Mouse (Mus musculus): ENCODE results near the gene Sdhc. TPM values are rescaled to one million over a fixed set of nuclear protein-coding genes. Genes with fewer than 3 reads are reported as not detected.

Gene Sdhc
- 258 and 282 TPM in 2 replicates for polyA plus RNA-seq (2015; fragmentation: Nextera tagmentation; extraction: Ambion mirVana)

DNA sequence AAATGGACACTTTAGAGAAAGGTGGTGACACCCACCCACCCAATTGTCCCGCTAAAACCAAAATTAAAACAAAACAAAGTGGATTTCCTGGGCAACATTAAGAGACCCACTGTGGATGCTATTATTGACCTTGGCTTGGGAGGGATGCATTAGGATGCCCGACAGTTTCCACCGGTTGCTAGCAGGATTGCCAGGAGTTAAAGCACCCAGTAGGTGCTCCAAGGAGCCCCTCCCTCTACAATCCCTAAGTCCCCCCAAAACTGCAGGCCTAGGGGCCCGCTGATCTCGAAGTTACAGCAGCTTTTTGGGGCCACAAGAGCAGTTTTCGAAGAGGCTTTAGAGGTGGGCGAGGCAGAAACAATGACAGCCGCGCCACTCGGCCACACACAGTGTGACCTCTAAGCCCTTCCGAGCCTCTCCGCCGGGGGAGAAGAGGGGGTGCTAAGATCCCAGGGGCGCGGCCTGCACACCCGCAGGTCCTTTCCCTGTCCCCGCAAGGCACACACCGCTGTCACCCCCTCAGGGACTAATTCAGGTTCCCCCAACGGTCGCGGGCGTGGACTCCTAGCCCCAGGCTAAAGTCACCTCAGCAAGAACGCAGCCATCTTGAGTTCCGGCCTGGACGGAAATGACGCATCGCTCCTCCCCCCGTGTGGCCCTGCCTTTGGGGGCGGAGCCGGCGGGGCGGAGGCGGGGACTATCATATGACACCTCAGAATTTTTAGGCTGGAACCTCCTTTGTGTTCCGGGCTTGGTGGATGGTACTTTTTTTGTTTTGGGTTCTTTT, at the start of gene Sdhc, which contains the start of gene Mpz:
TSS of gene Sdhc (minus strand) at position 630 of the 787 bp plus-strand sequence.
TSS of gene Mpz (plus strand) at position 738 of the 787 bp plus-strand sequence.
- H3K4me3 ChIP-seq (replicated peaks): peak within 1 kb of the TSS; percentile 99
- under 1% methylated on average over 33 of the region's 34 CpGs for WGBS
- no peaks in the 10 kb centered on the region for H3K9me3 ChIP-seq
- peak within 1 kb of the TSS; percentile 84 for H3K4me2 ChIP-seq
- H3K27ac ChIP-seq: peak within 1 kb of the TSS; percentile 84
- H3K4me1 ChIP-seq: peaks cover 14% of the 10 kb centered on the region; the same call in 1 of the 2 replicates
- H3K27me3 ChIP-seq (replicated peaks): no peaks in the 10 kb centered on the region
- H3K36me3 ChIP-seq: no peaks in the 10 kb centered on the region
- H3K9ac ChIP-seq: peak within 1 kb of the TSS; percentile 98
- ATAC-seq (ENCODE audit: insufficient read depth, low FRiP score, low read depth): peak; percentile 96

DNA sequence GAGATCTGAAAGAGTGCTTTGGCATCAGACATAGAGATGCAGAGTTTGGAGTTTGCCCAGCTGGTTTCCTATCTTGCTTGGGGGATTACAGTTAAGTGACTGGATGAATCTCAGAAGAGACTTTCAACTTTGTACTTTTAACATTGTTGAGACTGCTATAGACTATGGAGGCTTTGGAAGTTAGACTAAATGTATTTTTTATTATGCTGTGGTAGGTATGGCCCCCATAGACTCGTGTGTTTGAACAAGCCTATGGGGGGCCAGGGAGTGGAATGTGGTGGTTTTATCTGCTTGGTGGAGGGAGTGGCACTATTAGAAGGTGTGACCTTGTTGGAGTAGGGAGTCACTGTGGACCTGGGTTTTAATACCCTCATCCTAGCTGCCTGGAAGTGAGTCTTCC, 49.1 kb upstream of the Sdhc start:
- WGBS: 41% methylated on average over 1 of the region's 1 CpGs

DNA sequence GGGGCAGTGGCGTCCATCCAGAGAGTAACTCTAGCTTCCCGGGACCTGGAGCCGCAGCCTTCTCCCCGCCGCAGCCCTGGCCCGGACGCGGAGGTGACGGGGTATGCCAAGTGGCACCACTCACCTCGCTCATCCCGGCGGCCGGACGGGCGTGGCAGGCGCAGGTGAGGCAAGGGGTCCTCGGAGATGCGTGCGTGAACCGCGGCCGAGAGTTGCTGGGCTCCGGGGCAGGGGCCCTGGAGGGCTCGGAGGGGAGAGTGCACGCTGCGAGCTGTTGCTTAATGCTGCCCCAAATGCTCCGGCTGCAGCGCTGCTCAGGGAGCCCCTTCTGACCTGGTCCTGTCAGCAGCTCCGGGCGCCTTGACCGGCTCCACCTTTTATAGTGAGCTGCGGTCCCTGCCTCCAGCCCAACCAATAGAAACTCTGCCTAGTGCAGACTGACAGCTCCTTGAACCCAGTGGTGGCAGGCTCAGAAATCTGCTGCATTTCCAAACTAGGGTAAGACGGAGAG, 45.5 kb upstream of the Sdhc start, which contains the start of gene Pcp4l1:
TSS of gene Pcp4l1 (minus strand) at position 382 of the 511 bp plus-strand sequence.
- ATAC-seq (ENCODE audit: insufficient read depth, low FRiP score, low read depth): peak; percentile 88
- Histone ChIP-seq H3K9me3 (no peaks in the 10 kb centered on the region), H3K27ac (no peak within 1 kb of the TSS), H3K36me3 (no peaks in the 10 kb centered on the region), H3K4me1 (peaks cover 25% of the 10 kb centered on the region), H3K9ac (peak within 1 kb of the TSS; percentile 23; the same call in 1 of the 2 replicates), H3K4me2 (peak within 1 kb of the TSS; percentile 91), H3K4me3 (replicated peaks) (peak within 1 kb of the TSS; percentile 51), H3K27me3 (replicated peaks) (peaks cover 21% of the 10 kb centered on the region)
- WGBS: under 1% methylated on average over 33 of the region's 33 CpGs

More for the DNA sequence above, 49.1 kb upstream of the Sdhc start:
- Histone ChIP-seq H3K36me3 (no peaks in the 10 kb centered on the region), H3K9me3 (no peaks in the 10 kb centered on the region), H3K27me3 (replicated peaks) (peaks cover 17% of the 10 kb centered on the region), H3K4me2 (no peak overlapping the region), H3K9ac (no peak overlapping the region), H3K27ac (no peak overlapping the region), H3K4me3 (replicated peaks) (no peak overlapping the region), H3K4me1 (peaks cover 11% of the 10 kb centered on the region)
- no peak for ATAC-seq (ENCODE audit: insufficient read depth, low FRiP score, low read depth)

DNA sequence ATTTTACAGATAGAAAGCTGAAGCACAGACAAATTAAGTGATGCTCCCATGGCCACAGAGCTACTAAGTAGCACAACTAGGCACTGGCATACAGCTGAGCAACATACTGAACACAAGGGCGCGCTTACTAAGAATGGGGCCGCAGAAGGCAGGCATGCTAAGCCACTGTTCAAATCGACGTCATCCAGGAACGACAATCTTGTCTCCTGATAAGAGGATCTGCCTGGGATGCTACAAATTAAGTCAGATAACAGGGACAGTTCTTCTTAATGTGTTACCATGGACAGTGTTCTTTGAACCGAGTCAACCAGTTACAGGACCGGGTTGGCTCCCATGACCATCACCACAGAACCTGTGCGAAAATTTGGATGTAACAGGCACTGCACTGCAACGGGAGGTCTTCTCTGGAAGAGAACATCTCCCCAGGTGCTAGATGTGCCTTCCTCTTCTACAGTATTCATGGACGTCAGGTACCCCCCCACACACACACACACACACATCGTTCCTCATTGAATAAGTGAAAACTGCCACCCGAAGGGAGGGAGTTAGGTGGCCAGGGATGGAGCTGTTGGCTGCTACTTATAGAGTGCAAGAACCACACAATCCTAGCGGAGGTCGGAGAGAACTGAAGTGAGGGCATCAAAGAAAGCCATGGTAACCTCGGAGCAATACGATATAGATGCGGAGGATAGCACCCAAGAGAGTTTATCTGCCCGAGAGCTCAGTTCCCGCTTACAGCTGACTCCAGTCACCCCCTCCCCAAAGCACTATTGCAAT, 44.8 kb upstream of the Sdhc start:
- Histone ChIP-seq H3K27ac (no peak overlapping the region), H3K4me1 (peaks cover 25% of the 10 kb centered on the region), H3K4me2 (peak overlapping the region; percentile 91), H3K9me3 (no peaks in the 10 kb centered on the region), H3K9ac (peak overlapping the region; percentile 23; the same call in 1 of the 2 replicates), H3K4me3 (replicated peaks) (peak overlapping the region; percentile 51), H3K27me3 (replicated peaks) (peaks cover 21% of the 10 kb centered on the region), H3K36me3 (no peaks in the 10 kb centered on the region)
- no peak for ATAC-seq (ENCODE audit: insufficient read depth, low FRiP score, low read depth)
- 16% methylated on average over 20 of the region's 20 CpGs for WGBS

DNA sequence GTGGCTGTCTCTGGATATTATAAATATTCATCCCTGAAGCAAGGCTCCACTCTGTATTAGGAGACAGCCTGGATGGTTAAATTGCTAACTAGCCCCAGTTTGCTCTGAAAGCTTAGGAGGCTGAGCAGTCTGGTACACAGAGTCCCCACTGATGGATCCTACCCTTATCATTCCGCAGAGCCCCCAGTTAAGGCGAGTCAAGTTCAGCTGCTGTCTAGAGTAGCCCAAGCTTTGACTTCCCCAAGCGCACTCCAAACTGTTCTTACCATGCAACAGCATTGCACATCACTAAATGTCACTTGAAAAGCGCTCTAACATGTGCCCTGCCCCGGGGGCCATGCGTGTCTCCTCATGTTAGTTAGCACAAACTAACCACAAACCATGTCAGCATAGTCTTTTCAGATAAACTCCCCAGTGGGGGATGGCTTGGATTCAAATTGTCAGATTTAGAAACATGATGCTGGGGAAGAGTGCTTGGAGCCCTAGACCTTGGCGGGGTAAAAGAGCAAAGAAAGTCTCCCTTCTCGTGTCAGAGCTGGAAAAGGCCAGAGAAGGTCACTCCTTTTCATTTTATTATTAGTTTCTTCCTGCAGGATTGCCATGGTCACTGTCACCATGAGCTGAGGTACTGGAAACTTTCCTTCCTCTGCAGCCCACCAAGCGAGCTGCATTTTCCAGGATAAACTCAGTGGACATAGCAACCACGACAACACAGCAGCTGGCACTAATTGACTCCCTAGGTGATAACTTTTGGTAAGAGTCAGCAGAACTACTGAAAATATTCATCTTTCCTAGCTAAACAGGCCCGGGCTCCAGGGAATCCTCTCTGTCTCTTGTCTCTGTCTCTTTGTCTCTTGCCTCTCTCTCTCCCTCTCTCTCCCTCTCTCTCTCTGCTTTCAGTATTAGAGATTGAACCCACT, 43.8 kb upstream of the Sdhc start:
- no peaks in the 10 kb centered on the region for H3K9me3 ChIP-seq
- no peak overlapping the region for H3K27ac ChIP-seq
- no peaks in the 10 kb centered on the region for H3K36me3 ChIP-seq
- ATAC-seq (ENCODE audit: insufficient read depth, low FRiP score, low read depth): no peak
- H3K4me1 ChIP-seq: peaks cover 33% of the 10 kb centered on the region
- no peak overlapping the region for H3K4me3 ChIP-seq (replicated peaks)
- peaks cover 21% of the 10 kb centered on the region for H3K27me3 ChIP-seq (replicated peaks)
- WGBS: 31% methylated on average over 11 of the region's 11 CpGs
- no peak overlapping the region for H3K9ac ChIP-seq
- peak overlapping the region; percentile 46; the same call in 1 of the 2 replicates for H3K4me2 ChIP-seq

DNA sequence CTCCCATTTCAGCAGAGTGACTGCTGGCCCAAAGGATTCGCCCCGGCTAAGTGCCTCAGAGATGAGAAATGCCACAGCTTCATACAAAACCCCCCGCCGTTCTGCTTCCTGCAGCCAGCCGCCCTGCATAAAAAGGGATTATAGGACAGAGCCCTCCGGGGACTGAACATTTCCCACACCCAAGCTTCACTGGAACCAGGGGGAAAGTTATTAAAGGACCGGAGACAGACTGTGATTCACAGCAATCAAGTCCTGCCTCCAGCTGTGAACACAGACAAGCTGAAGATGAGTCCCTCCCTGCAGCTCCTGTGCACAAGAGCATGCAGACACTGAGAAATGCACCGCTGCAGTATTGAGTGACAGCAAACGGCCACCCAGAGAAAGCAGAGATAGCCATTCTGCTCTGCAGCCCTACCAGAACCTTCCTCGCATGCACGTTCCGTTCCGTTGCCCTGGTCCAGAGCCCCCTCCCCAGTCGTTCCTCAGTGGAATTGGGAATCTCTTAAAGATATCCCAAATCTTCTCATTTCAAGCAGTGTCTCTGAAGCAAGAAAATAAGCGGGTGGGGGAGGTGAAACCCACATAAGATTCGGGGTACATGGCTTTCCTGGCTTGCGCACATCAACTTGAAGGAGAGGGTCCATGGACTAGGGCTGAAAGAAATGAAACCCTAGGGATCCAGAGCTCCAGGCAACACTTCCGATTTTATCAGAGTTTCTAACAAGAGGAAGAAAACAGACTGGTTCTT, 42.9 kb upstream of the Sdhc start:
- no peaks in the 10 kb centered on the region for H3K36me3 ChIP-seq
- H3K4me1 ChIP-seq: peaks cover 37% of the 10 kb centered on the region
- 9% methylated on average over 18 of the region's 18 CpGs for WGBS
- no peak overlapping the region for H3K27ac ChIP-seq
- no peak overlapping the region; the same call in 1 of the 2 replicates for H3K4me3 ChIP-seq (replicated peaks)
- no peak overlapping the region for H3K9ac ChIP-seq
- no peaks in the 10 kb centered on the region for H3K9me3 ChIP-seq
- H3K27me3 ChIP-seq (replicated peaks): peaks cover 21% of the 10 kb centered on the region
- ATAC-seq (ENCODE audit: insufficient read depth, low FRiP score, low read depth): no peak
- peak overlapping the region; percentile 46 for H3K4me2 ChIP-seq

DNA sequence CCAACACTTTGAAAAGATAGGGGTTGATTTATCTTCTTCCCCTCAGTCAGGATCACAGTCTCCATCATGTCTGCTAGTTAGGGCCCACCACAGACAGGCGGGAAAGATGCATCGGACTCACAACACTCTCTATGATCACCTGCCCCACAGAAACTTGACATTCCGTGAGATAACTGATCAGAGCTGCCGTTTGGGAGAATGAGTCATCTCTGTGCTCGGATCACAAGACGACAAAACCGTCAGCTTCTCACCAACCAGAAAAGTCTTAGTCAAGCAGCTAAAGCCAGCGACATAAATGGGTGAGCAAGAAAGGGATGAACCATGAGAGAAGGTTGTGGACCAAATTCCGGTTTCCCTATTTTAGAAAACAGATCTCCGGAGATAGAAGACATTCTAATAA, 41.9 kb upstream of the Sdhc start:
- Histone ChIP-seq H3K27ac (no peak overlapping the region), H3K36me3 (no peaks in the 10 kb centered on the region), H3K27me3 (replicated peaks) (peaks cover 21% of the 10 kb centered on the region), H3K9ac (no peak overlapping the region), H3K9me3 (no peaks in the 10 kb centered on the region), H3K4me3 (replicated peaks) (no peak overlapping the region), H3K4me1 (peaks cover 37% of the 10 kb centered on the region), H3K4me2 (no peak overlapping the region)
- WGBS: 59% methylated on average over 10 of the region's 10 CpGs
- no peak for ATAC-seq (ENCODE audit: insufficient read depth, low FRiP score, low read depth)

DNA sequence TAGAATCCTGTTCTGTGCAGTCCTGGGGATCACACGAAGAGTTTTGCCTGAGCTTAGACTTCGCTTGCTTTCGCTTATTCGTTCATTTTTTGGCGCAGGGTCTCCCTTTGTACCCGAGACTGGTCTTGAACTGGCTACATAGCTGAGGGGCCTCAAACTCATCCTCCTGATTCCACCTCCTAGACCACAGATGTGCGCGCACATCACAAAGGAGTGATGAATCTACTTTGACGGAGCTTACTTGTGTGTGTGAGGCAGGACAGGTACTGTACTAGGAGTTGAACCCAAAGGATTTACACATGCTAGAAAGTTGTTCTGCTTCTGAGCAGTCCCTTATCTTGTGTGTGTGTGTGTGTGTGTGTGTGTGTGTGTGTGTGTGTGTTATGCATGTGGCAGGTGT, 40.4 kb upstream of the Sdhc start:
- H3K4me3 ChIP-seq (replicated peaks): no peak overlapping the region
- no peak overlapping the region for H3K9ac ChIP-seq
- no peaks in the 10 kb centered on the region for H3K36me3 ChIP-seq
- H3K27ac ChIP-seq: no peak overlapping the region
- WGBS: 94% methylated on average over 9 of the region's 9 CpGs
- H3K4me1 ChIP-seq: peaks cover 35% of the 10 kb centered on the region
- H3K4me2 ChIP-seq: no peak overlapping the region
- no peak for ATAC-seq (ENCODE audit: insufficient read depth, low FRiP score, low read depth)
- peaks cover 16% of the 10 kb centered on the region for H3K27me3 ChIP-seq (replicated peaks)
- no peaks in the 10 kb centered on the region for H3K9me3 ChIP-seq

DNA sequence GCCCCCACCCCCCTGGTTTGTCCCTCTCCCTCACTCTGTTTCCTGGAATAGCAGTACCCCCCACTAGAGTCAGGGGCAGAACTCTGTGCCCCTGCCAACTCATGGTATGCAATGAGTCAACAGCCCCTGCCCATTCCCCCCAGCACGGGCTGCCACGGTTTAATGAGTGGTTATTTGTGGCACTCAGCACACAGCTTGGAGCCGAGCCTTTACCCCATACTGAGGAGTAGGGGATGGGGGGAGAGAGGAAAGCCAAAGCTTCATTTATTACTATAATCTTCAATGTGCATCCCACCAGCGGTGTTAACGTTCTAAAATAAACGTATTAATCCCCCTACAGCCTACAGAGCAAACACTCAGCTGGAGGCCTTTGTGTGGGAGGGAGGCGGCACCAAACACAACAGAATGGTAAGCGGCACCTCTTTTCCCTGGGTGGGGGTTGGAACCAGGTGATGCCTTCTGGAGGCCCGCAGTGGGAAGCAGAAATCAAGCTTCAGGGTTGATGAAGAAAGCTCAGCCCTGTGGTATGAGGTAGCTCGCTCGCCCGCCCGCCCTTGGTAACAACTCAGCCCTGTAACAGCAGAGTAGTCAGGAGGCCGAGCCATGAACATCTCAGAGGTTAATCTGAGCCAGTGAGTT, 39.2 kb upstream of the Sdhc start:
- peak overlapping the region; percentile 12; the same call in 1 of the 2 replicates for H3K4me2 ChIP-seq
- H3K9me3 ChIP-seq: no peaks in the 10 kb centered on the region
- H3K4me3 ChIP-seq (replicated peaks): no peak overlapping the region
- peak overlapping the region; percentile 69 for H3K27ac ChIP-seq
- no peak overlapping the region for H3K9ac ChIP-seq
- no peaks in the 10 kb centered on the region for H3K36me3 ChIP-seq
- 36% methylated on average over 14 of the region's 14 CpGs for WGBS
- ATAC-seq (ENCODE audit: insufficient read depth, low FRiP score, low read depth): peak; percentile 58; the same call in 1 of the 2 replicates
- H3K4me1 ChIP-seq: peaks cover 32% of the 10 kb centered on the region
- H3K27me3 ChIP-seq (replicated peaks): peaks cover 5% of the 10 kb centered on the region; the same call in 1 of the 2 replicates

DNA sequence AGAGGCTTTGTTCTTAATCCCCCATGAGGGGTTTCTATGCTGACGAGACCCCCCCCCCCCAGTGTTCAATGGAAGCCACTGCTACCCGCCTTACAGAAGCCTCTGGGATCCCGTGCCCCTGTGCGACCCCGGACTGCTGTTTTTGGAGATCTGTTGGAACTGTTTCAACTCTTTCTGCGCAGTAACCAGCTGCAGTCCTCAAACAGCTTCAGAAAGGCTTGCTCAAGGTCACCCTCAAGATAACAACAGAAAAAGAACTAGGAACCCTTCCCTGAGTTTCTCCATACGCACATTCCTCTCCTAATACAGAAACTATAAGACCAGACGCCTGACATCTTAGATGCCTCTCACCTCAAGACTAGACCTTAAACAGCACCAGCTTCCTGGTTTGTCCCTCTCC, 38.6 kb upstream of the Sdhc start:
- H3K27ac ChIP-seq: peak overlapping the region; percentile 69
- H3K4me1 ChIP-seq: peaks cover 30% of the 10 kb centered on the region
- no peaks in the 10 kb centered on the region for H3K36me3 ChIP-seq
- H3K9ac ChIP-seq: no peak overlapping the region
- peak overlapping the region; percentile 12; the same call in 1 of the 2 replicates for H3K4me2 ChIP-seq
- WGBS: 14% methylated on average over 8 of the region's 8 CpGs
- no peaks in the 10 kb centered on the region for H3K9me3 ChIP-seq
- H3K4me3 ChIP-seq (replicated peaks): no peak overlapping the region
- ATAC-seq (ENCODE audit: insufficient read depth, low FRiP score, low read depth): no peak
- H3K27me3 ChIP-seq (replicated peaks): no peaks in the 10 kb centered on the region; the same call in 1 of the 2 replicates
